Mouse (Mus musculus) right cerebral cortex, postnatal 10 days (tissue): ENCODE measurements at regions not wholly inside any gene's neighbourhood (a gene's known extent, or its start where the extent isn't known, plus 50 kb on each side); places are given as distances from the start of the nearest gene placed in this dataset.

Source experiments
- DNase-seq, 2 experiments: peaks; one replicate each; pipeline ENCODE4 v3.0.0; 2021; ENCODE audit warnings: low spot score in 2 of 2

DNA sequence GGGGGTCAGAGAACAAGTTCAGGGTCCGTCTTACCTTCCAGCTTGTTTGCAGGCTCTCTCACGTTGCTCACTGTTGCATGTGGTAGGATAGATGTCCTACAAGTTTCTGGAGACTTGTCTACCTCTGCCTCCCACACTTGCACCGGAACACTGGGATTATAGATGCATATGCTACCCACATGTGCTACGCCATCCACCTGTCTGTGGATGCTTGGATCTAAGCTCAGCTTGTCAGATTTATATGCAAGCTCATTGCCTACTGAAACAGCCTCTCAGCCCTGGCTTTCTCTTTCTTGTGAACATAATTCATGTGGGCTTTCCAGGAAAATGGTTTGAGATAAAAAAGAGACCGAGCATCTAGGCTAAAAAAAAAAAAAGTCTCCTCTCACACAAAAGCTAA lies 353.0 kb downstream of the Nucb2 start:
- peak; percentile 31 to 50 for DNase-seq

DNA sequence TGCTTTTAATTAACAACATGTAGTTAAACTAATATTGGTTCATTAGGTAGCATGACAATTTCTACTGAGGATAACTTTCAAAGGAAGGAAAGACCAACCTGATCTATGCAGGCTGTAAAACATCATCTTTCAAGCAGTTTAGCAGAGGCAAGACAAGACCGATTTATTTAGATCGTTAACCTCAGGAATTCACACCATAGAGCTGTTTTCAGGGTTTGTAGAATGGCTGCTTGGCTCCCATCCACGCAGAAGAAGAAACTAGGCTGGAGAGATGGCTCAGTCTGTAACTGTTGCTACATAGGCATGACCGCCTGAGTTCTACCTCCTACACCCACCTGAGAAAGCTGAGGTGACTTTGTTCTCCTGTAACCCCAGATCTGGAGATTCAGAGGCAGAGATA lies 353.6 kb downstream of the Nucb2 start:
- DNase-seq, result no peak

DNA sequence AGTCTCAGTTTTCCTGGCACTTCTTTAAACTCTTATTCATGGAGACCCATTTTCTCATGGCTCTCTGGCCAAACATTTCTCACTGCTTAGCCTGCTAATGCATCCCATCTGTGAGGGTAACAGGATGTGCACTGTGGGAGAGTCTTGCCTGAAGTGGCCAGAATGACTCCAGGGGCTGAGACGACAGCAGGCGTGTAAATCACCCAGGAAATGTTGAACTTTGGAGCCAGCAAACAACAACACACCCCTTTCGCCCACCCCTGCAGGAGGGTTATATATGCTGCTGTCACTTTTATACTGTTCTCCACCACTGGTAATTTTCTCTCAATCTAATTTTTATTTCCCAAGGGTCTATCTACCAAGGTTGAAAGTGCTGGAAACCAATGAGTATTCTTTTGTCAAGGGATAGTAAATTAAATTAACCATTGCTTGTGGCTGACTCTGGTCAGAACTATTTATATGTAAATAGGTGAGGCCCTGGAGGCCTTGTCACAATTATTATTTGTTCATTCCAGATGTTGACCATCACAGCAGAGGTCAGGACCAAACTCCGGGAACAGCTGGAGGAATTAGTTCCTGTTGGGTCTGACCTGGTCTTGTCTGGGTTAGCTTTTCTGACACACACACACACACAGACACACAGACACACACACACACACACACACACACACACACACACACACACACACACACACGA lies 378.2 kb downstream of the Nucb2 start:
- DNase-seq, result no peak

DNA sequence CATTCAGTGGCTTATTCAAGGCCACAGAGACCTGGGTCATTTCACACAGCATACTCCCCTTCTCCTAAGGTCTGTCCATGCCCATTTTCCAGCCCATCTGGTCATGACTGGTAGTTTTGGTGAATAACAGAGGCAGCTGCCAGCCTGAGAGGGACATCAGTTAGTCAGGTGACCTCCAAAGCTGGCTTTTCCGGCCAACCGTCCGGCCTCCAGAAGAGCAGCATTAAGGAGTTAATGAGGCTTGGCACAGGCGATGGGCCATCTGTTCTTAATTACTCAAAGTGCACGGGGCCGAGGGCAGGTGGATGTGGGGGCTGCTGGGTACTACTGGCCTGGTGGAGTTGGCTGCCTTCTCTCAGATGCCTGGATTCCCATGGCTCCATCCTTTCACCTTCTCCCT lies 389.7 kb downstream of the Nucb2 start:
- DNase-seq, result no peak

DNA sequence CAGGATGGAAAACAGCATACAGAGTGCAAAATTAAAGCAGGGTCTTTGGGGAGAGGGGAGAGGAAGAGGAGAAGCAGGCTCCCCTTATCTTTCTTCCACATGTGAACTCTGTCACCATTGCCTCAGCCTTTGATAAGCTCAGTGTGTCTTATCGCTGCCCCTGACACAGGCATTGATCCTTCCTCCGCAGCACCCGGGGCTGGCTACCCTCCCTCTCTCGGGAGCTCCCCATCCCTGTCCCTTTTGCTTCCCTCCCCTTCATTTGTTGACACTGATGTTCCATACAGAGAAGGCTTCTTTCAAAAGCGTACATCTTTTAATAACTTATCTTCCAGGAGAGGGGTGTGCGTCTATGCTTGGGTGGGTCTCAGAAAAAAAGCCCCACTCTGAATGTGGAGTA lies 411.6 kb downstream of the Nucb2 start:
- DNase-seq, result no peak

DNA sequence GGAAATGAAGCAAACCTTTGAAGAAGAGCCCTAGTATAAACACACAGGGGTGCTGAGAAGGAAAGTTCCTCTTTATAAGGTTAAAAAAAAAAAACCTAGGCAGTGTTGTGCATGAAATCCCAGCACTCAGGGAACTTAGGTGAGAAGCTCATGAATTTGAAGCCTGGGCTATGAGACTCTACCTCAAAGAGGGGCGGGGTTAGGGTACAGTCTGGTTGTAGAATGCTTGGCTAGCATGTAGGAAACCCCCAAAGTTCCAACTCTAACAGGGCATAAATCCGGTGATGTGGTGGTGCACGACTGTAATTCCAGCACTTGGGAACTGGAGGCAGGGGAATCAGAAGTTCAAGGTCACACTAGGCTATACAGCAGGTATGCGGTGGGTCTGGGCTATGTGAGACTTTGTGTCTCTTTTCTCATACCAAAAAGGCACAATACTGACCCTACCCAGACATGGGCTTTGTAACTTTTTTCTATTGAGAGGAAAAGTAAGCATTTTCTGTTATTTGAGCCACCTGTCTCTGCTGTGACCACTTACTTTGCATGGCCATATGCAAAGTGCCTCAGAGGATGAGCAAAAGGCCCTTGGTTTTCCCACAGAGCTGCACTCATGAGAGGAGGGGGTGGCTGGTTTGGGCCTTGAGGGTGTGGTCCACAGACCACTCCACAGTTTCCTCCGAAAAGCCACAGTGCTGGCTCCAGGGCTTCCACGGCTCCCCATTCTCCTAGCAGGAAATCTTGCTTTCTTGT lies 413.9 kb downstream of the Nucb2 start:
- no peak for DNase-seq

DNA sequence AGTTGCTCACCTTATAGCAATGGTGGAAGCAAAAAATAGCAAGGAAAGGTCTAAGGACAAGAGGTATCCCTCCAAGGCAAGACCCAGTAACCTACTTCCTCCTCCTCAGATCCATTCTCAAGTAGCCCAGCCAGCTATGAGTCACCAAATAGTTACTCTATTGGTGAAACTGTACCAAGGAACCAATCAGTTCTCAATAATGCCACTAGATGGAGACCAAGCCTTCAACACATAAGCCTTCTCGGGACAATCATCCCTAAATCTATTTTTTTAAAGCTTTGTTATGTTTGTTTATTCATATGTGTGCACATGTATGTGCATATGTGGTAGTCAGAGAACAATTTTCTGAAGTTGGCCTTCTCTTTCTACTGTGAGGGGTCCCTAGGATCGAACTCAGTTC lies 434.3 kb upstream of the Xylt1 start:
- no peak for DNase-seq

DNA sequence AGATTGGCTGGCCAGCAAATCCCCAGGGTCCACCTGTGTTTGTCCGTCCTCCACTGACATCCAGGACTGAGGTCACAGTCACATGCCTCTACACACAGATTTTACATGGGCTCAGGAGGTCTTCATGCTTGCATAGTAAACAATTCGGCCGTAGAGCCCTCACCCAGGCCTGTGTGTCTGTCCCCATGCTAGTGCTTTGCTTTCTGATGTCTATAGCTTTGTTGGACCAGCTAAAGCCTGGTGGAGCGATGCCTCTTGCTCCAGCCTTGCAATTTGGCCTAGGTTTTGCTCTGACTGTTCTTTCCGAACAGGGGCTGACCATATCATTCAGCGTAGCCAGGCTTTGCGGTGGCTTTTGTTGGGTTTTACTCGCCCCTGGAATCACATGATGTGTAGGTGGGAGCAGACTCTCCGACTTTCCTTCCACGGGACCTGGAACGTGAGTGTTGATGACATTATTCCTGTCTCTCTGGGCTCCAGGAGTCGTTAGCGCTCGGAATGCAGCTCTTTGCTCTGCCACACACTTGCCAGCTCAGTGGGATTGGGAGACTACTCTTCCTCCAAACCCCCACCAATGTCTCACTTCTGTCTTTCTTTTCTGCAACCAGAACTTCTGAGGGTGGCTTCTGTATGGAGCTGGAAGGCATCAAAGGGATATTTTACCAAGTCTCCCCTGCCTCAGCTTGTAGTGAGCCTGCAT lies 421.4 kb upstream of the Xylt1 start:
- peak; percentile 25 to 34 for DNase-seq

DNA sequence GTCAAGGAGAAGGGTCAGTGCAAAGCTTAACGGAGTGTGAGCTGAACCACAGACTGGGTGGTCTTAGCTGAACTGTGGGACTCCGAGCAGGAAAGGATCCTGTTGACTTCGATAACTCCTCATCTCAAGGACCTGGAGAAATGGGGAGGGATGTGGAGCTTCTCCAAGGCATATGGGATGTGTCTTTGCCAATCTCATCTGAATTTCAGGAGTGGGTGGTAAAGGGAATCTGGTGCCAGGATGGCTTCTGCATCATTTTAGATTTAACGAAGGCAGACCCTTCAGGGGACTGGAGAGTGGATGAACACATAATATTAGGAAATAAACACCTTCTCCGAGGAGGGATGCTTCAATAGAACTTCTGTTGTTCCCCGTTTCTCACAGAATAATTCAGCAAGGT lies 416.9 kb upstream of the Xylt1 start:
- DNase-seq, result peak; percentile 61 to 71

DNA sequence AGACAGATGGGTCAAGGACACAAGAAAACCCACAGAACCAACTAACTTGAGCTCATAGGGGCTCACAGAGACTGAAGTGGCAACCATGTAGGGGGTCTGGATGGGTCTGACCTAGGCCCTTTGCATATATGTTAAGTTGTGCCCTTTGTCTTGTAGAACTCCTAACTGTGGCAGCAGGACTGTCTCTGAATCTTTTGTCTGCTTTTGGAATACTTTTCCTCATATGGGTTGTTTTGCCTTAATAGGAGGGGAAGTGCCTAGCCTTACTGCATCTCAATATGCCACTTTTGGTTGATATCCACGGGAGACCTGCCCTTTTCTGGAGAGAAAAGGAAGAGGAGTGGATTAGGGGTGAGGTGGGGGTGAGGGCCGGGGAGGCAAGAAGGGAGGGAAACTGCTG lies 389.4 kb upstream of the Xylt1 start:
- no peak for DNase-seq

DNA sequence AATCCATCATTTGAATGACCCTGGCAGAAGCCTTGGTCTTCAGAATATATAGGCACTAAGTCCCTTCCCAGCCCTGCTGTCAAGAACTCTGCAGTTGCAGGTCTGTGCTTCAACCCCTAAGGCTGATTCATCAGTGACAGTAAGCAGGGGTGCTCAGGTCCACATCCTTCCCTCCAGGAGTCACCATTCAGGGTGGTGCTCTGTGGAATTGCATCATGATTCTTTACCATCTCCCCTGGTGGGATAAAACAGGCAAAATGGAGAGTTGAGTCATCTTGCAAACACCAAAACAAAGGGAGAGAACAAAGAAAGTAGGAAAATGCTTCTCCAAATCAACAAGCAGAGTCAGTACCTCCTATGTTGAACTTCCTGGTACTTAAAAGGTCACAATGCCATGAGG lies 388.6 kb upstream of the Xylt1 start:
- DNase-seq, result no peak

DNA sequence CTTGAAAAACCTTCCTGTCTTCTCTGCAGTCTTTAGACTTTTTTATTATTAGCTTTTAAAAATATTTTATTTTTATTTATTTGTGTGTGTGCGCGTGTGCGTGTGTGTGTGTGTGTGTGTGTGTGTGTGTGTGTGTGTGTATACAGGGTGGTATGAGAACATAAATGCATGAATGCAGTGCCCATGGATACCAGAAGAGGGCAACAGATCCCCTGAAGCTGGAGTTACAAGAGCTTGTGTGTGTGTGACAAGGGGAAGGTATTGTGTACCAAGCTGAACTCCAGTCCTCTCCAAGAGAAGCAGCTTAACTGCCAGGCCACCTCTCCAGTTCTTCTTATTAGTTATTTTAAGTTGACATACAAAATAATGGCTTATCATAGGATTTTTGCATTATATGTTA lies 385.0 kb upstream of the Xylt1 start:
- DNase-seq, result peak in 1 of 2 experiments; percentile 25

DNA sequence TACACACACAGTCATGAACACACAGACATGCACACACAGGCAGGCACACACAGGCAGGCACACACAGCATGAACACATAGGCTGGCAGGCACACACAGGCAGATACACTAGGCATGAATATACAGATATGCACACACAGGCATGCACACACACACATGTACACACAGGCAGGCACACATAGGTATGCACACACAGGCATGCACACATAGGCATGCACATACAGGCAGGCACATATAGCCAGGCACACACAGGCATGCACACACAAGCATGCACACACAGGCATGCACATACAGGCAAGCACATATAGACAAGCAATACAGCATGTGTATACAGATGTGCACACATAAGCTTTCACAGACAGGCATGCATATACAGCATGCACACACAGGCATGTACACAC lies 377.6 kb upstream of the Xylt1 start:
- no peak for DNase-seq

DNA sequence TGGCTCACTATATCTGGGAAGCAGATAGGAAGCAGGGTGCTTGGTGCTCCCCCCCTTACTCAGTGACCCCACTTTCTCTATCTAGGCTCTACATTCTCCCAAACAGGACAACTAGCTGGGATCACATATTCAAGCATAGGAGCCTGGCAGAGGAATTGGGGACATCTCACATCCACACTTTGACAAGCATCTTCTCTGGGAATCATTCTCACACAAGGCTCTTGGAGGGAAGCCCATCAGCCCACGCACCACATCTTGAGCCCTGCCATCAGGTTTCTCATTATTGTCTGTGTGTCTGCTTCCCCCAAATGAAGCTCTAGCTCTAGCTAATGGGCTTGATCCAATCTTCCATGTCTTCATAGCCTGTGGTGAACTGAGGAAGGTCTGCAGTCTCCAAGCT lies 362.4 kb upstream of the Xylt1 start:
- peak; percentile 47 to 49 for DNase-seq

DNA sequence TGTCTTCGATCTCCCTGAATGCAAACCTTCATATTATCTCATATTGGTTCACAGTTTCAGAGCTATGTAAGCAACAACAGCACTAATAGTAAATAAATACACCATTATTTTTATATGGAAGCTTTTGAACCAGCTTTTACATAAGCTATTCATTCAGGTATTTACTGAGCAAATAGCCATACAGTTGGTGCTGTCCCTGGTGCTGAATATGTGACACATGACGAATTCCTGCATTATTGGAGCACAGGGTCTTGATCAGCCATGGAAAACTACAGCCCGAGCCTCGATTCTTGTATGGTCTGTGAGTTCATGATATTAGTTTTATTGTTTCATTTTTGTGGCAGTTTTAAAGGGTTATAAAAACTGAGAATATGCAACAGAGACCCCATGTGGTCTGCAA lies 359.1 kb upstream of the Xylt1 start:
- DNase-seq, result no peak

DNA sequence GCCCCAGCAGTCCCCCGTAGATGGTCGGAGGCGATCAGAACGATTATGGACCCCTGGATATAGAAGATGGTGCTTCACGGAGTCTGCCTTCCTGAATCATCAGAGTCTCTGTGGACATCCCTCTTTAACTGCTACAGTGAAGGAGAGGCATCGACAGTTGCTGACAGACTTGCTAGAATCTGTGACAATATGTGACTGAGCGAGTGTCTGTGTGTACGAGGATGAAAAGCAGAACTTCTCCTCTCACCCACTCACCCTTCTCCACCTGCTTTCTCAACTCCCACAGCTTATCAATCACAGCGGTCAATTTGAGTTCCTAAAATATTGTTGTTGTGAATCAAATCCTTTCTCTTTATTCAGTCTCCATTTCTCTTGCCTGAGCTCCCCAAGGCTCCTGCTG lies 335.9 kb upstream of the Xylt1 start:
- peak in 1 of 2 experiments; percentile 46 for DNase-seq

DNA sequence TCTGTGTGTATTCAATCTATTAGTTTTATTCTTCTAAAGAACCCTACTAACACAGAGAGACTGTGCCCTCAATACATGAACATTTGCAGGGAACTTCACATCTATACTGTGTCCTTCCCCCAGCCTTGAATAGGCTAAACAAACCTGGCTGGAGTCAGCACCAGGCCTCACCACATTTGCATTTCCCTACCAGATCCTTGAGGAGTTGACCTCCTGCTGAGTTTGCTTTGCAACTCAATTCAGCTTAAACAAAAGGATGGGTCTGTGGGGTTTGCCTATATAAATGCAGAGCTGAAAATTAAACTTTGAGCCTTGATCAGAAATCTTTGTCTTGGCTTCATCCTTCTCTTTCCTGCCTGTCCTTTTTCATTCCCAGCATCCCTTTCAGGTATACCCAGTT lies 331.5 kb upstream of the Xylt1 start:
- DNase-seq, result no peak

DNA sequence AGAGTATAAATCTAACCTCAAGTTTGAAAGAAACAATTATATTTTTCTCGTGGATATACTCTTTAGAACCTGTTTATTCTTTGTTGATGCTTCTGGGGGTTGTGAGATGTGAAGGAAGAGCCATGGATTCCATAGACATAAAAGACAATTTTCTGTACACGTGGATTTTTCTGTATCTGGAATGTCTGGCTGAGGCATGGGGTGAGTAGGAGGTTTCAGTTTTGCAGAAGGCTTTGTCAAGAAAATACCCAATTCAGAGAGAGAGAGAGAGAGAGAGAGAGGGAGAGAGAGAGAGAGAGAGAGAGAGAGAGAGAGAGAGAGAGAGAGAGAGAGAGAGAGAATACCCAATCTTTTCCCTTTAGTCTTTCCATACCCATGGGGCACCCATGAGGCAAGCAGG lies 315.0 kb upstream of the Xylt1 start:
- DNase-seq, result no peak

DNA sequence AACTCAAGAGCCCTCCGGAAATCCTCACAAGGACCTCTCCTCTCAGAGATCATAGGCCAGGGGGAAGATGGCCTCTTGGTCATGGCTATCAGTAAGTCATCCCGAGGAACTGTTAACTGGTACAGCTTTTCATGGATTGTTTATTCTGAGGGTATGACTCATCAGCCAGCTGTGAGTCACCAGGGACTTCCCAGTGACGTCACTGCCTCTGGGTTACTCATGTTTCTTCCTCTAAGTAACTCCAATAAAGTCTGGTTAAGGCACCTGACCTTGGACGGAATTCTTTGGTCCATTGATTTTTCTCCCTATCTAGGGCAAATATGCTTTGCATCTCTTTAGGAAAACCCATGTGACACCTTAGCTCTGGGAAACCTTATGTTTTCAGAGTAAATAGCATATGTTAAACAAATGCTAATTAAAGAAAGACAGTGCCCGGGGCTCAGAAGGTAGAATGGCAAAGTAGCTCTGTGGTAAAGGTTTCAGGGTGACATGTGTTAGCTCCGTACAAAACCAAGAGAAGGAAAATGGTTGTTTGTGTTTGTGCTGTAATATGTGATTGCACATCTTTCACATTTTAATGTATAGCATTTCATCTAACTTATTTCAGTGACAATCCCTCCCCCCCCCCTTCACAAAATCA lies 289.7 kb upstream of the Xylt1 start:
- DNase-seq, result peak in 1 of 2 experiments; percentile 39

DNA sequence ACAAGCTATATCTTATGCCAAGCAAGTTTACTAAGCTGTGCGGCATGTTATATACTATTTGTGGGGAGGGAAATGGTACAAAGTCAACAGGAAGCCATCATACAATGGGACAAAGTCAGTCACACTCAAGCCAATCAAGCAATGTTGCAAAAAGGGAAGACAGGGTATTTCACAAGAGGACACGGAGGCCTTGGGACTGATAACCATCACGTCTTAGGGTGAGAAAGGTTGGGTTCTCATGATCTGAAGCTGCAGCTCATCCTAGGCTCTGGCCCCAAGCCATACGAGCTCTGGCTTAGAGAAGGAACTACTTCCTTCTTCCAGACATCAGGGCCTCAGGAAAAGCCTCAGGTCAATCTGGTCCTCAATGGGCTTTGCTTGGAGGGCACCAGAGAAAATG lies 287.9 kb upstream of the Xylt1 start:
- no peak for DNase-seq

DNA sequence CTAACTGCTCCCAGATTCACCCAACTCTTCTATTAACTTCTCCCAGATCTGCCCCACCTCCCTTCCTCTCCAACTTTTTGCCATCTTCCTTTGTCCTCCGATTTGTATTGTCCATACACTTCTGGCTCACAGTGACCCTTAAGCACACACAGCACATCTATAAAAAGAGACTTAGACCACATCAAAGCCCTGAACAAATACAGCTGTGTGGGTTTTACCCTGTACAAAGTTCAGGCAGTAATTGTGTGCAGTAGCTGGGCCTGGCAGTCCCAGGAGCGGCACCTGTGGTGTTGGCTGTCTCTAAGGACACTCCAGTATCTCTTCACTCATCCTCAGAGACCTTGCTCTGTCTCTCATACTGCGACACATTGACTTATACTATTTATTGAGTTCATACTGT lies 283.2 kb upstream of the Xylt1 start:
- DNase-seq, result no peak

DNA sequence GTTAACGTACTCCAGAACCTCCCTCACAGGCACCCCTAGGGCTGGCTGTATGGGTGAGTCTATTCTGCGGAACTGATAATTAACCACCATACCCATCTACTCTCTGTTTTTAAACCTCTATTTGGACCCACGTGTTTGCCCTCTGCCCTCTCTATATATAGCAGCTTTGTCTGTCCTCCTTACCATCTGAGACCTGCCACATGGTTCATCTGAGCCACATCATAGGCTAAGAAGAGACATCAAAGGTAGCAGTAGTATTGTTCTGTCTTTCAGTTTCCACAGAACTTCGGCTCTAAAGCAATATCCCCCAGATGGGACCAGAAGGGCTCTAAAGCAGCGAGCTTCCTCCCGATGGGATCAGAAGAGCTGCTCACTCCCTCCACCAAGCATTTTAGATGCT lies 281.7 kb upstream of the Xylt1 start:
- no peak for DNase-seq

DNA sequence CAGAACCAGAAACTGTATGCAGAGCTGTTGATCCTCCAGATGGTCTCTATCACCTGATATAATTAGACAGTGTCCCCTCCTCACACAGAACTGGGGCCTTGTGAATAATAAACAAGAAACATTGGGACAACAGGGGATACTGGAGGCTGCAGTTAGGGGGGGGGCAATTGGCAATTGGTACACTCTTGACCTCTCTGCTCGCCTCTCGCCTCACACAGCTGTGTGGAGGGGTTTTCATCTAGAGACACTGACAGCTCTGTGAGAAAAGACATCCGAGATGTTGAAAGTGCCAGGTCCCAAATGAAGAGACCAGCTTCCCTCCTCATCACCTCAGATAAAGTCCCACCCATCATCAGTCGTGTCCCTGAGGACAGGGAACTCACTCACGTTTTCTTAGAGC lies 277.7 kb upstream of the Xylt1 start:
- no peak for DNase-seq
